Mouse (Mus musculus): ENCODE results near the gene Dpp6.

DNA sequence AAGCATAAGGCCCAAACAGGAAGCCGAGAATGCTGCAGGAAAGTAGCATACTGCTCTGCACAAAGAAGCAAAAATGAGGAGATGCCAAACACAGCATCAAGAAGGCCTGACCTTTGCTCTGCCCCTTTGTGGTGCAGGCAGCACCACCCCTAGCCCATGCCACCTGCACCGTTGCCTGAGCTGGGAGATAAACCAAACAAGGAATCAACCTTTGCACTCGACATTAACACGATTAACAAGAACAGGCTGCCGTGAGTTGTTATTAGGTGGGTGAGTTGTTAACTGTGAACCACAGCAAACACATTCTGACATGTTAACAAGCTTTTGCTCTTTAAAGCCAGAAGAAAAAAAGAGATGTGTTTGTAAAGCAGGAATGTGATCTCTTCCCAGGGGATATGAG lies 239.4 kb downstream of the Dpp6 start:
- TF ChIP-seq GATA1 (IDR thresholded peaks at IDR 0.05; ENCODE audit: borderline replicate concordance, low read length) (no peak), CTCF (IDR thresholded peaks at IDR 0.05; ENCODE audit: low read depth, low read length) (no peak)

Measured in G1E (cell line).